In the genomic region with DNA sequence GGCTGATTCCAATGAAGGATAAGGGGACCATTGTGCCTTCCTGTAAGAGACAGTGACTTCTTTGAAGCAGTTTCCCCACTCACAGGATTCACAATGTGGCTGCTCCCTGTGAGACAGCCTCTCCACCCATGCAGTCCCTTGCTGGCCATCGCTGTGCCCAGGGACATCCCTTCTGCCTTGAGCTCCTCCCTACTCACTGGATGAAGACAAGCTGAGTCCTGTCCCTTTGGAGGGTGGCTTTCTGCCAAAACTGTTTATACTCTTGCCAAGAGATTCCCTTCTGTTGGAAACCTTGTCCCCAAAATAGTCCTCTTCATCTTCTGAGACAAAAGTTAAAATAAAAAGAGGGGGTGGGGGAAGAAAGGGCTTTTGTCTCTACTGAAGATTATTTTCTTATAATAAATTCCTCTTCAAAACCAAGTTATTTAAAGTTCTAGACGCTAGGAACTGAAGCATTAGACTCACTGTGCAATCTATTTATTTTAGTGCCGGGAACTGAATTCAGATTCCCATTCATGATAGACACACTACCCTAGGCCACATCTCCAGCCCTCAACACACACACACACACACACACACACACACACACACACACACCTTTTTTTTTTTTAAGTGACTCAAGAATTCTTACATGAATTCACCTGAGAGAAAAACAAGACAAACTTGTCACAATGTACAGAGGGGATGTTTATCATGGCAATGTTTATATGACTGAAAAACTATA, we compare ENCODE assay signal across 10 mouse cellular contexts.
A peak's percentile ranks its signal among the peaks of the same experiment; 100 is the strongest.
DNase-seq lines count a peak whose midpoint lies in the region; ATAC-seq lines count a peak whose summit lies in the region.
"Had no signal": no experiment of that assay in that cellular context is flagged by ENCODE, and none has a peak within 500 bp of the region (broad histone marks: within the 10 kb centered on the region; RNA-seq: fewer than 3 reads in every experiment).

No protein-coding gene starts in this region.

- H3K4me1 ChIP-seq in midbrain, embryonic 13.5 days (replicated peaks) = 0 out of 2 replicates have a peak, but pooled peaks cover 4% of the 10 kb centered on the region
- H3K4me1 ChIP-seq in midbrain, embryonic 10.5 days = no peaks in the 10 kb centered on the region
- H3K4me1 ChIP-seq: limb, embryonic 13.5 days had no signal

- H3K4me2 ChIP-seq in midbrain, embryonic 13.5 days (replicated peaks) = no peak overlapping the region
- H3K4me2 ChIP-seq: limb, embryonic 13.5 days had no signal

- ATAC-seq in midbrain, embryonic 13.5 days = peak; percentile 71
- ATAC-seq in erythroid progenitor cell, adult 5-6 weeks (replicated peaks; ENCODE audit: low FRiP score, poor library complexity, severe bottlenecking) = no peak

- no peak overlapping the region for H3K9ac ChIP-seq in midbrain, embryonic 13.5 days (replicated peaks)
- H3K9ac ChIP-seq: limb, embryonic 13.5 days had no signal

- 75% methylated on average over 3 of the region's 3 CpGs for WGBS in midbrain, embryonic 13.5 days
- 91% methylated on average over 3 of the region's 3 CpGs for WGBS in midbrain, embryonic 10.5 days

- peak; percentile 70 for DNase-seq in gastrocnemius, adult 18-20 months (ENCODE audit: low spot score)
- no peak for DNase-seq in gastrocnemius, postnatal 36 days
- no peak for DNase-seq in midbrain, embryonic 10.5 days (ENCODE audit: low spot score)
- DNase-seq in cerebellum, postnatal 14 days = peak; percentile 76 to 86
- DNase-seq in lung, postnatal 25 days (ENCODE audit: low spot score) = peak; percentile 50
- no peak for DNase-seq in thymus, postnatal 14 days
- DNase-seq: gastrocnemius, postnatal 10 days had no signal

- intact Hi-C loops in gastrocnemius, postnatal 36 days (cut with DNase I) = no loop called here

- no peaks in the 10 kb centered on the region for H3K36me3 ChIP-seq in midbrain, embryonic 13.5 days
- 0 out of 2 replicates have a peak, but pooled peaks cover 4% of the 10 kb centered on the region for H3K36me3 ChIP-seq in midbrain, embryonic 10.5 days
- H3K36me3 ChIP-seq: limb, embryonic 13.5 days had no signal

- H3K27ac ChIP-seq in midbrain, embryonic 13.5 days = 0 out of 2 replicates have a peak overlapping the region, but pooled peaks have one; percentile 35
- no peak overlapping the region for H3K27ac ChIP-seq in midbrain, embryonic 10.5 days (replicated peaks)
- H3K27ac ChIP-seq: limb, embryonic 13.5 days had no signal

- no peaks in the 10 kb centered on the region for H3K27me3 ChIP-seq in midbrain, embryonic 13.5 days
- H3K27me3 ChIP-seq in midbrain, embryonic 10.5 days (ENCODE audit: low read depth, poor library complexity, severe bottlenecking) = no peaks in the 10 kb centered on the region
- H3K27me3 ChIP-seq: limb, embryonic 13.5 days had no signal

- no peak overlapping the region for H3K4me3 ChIP-seq in midbrain, embryonic 13.5 days (replicated peaks)
- H3K4me3 ChIP-seq in midbrain, embryonic 10.5 days = no peak overlapping the region
- H3K4me3 ChIP-seq: limb, embryonic 13.5 days had no signal

- no peaks in the 10 kb centered on the region for H3K9me3 ChIP-seq in midbrain, embryonic 13.5 days
- no peaks in the 10 kb centered on the region for H3K9me3 ChIP-seq in midbrain, embryonic 10.5 days (replicated peaks)
- H3K9me3 ChIP-seq: limb, embryonic 13.5 days had no signal

Comparison
In these comparisons a context has a peak if more than half of its experiments do, and no peak if none do; other contexts are left out.
1. DNase-seq: peak in gastrocnemius, adult 18-20 months (single experiment), cerebellum, postnatal 14 days (2 of 2) and lung, postnatal 25 days (single experiment); none in gastrocnemius, postnatal 36 days (0 of 2), midbrain, embryonic 10.5 days (single experiment) and thymus, postnatal 14 days (single experiment).